Mouse (Mus musculus) ovary, adult 10 weeks (tissue): ENCODE results near the gene Cyb5r4. TPM values are rescaled to one million over a fixed set of nuclear protein-coding genes. Genes with fewer than 3 reads are reported as not detected.

Source experiments
- polyA plus RNA-seq: library from polyadenylated mRNA; stranded (reverse); fragments of 350-450 nt; fragmentation: Illumina TruSeq; extraction: RNeasy Lipid Tissue Mini Kit (QIAGEN cat#74804); gene quantifications from one replicate; pipeline ENCODE4 v1.2.3, GENCODE M21; 2014

Cyb5r4 gene
- 111 TPM for polyA plus RNA-seq

GRCm38 (mm10) chr9:87021778-87022523 lies at the start of gene Cyb5r4:
Gene Cyb5r4 (plus strand): TSS chr9:87022014.

DNA sequence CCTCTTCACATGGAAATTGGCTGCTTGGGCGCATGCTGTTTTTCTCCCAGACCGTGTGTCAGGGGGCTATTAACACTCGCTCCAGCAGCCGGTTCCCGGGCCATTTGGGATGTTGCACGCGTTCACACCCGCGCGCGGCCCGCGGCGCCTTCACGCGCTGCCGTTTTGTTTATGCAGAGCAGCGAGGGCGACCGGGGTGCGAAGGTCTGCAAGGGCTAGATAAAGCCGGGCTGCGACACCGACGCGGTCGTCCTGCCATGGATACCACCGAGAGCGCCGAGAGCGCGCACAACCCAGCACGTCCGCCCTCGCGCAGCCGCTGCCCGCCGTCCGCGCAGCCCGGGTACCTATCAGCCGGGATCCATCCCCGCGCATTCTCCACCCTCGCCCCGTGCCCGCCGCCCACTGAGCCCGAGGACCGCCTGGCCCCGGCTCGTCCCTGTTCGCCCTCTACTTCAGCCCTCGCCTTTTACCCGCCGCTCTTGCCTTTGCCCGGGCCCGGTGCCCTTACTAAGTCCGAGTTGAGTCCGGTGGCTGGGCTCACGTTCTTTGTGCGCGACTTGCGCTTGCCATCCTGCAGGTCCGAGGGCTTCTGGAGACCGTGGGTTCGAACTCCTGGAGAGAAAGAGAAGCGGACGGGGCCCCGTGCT lies 6.4 kb upstream of the Cyb5r4 start, which contains the start of gene Ripply2:
TSS of gene Ripply2 (plus strand) at position 250 of the 650 bp plus-strand sequence.

Other genes with a start within 250 kb of the Cyb5r4 start
- gene Snap91, start 141.4 kb upstream of the Cyb5r4 start, polyA plus RNA-seq = 2.3 TPM
- not detected for gene Ripply2, start 6.5 kb upstream of the Cyb5r4 start, polyA plus RNA-seq
- gene Mrap2, start 122.3 kb downstream of the Cyb5r4 start, polyA plus RNA-seq = 0.46 TPM
- gene Cep162, start 233.5 kb downstream of the Cyb5r4 start, polyA plus RNA-seq = 14.4 TPM